Mouse (Mus musculus): ENCODE data around the gene Pim3. TPM values are rescaled to one million over a fixed set of nuclear protein-coding genes. Genes with fewer than 3 reads are reported as not detected.

Gene Pim3
- polyA plus RNA-seq, 1 experiment from 2014 or later: 61.4 TPM

DNA sequence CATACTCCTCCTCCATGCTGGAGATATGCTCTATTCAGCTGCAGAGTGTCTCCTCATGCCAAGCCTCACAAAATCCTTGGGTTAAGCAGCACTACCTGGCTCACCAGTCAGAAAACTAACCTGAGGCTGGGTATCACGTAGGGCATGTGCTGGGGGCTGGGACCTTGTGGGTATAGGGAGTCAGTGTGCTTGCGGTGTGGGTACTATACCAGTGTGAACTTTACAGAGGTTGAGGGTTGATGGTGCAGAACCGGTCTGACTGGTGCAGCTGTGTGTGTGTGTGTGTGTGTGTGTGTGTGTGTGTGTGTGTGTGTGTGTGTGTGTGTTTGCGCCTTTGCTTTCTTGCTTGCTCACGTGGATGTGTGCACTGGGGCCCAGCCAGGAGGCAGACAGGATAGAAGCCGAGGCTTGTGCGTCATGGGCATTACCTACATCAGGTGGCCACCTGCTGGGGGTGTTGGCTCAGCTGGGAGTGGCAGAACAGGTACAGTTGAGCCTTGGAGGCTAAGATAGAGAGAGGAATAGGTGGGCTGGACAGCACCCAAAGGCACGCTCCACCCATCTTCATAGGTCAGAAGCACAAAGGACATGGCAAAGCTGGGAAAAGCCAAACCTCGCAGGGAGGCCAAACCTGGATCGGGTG lies 10.4 kb upstream of the Pim3 start:
- H3K27me3 ChIP-seq: no peaks in the 10 kb centered on the region
- H3K36me3 ChIP-seq: no peaks in the 10 kb centered on the region
- peaks cover 45% of the 10 kb centered on the region for H3K4me1 ChIP-seq (replicated peaks)
- H3K4me2 ChIP-seq: no peak overlapping the region
- ATAC-seq (replicated peaks; ENCODE audit: insufficient number of reproducible peaks, insufficient read depth, low FRiP score, low read depth): no peak
- H3K4me3 ChIP-seq: no peak overlapping the region
- H3K9ac ChIP-seq: no peak overlapping the region
- 75% methylated on average over 10 of the region's 10 CpGs for WGBS
- H3K27ac ChIP-seq: peak overlapping the region; percentile 83; the same call in 1 of the 2 replicates
- H3K9me3 ChIP-seq (replicated peaks): no peaks in the 10 kb centered on the region

DNA sequence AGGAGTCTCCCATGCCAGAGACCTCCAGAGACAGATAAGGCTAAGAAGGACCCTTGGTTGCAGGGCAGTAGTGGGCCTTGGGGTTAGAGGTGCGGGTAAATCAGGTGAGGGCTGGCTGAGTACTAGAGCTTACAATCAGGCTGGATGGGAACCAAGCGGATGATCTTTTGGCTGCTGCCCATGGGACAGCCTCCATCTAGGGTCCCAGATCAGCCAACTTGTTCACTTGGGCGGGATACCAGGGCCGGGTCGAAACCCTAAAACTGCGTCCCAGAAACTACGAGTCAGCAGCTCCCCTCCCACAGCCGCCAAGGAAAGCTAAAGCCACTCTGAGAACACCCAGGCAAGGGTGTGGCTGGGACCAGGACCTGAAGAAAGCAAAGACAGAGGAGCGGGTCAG lies 8.9 kb upstream of the Pim3 start:
- no peaks in the 10 kb centered on the region for H3K36me3 ChIP-seq
- no peaks in the 10 kb centered on the region for H3K9me3 ChIP-seq (replicated peaks)
- no peak overlapping the region for H3K27ac ChIP-seq
- no peak overlapping the region for H3K9ac ChIP-seq
- no peak for ATAC-seq (replicated peaks; ENCODE audit: insufficient number of reproducible peaks, insufficient read depth, low FRiP score, low read depth)
- H3K27me3 ChIP-seq: no peaks in the 10 kb centered on the region
- no peak overlapping the region for H3K4me2 ChIP-seq
- no peak overlapping the region for H3K4me3 ChIP-seq
- WGBS: 89% methylated on average over 9 of the region's 9 CpGs
- H3K4me1 ChIP-seq (replicated peaks): peaks cover 45% of the 10 kb centered on the region

DNA sequence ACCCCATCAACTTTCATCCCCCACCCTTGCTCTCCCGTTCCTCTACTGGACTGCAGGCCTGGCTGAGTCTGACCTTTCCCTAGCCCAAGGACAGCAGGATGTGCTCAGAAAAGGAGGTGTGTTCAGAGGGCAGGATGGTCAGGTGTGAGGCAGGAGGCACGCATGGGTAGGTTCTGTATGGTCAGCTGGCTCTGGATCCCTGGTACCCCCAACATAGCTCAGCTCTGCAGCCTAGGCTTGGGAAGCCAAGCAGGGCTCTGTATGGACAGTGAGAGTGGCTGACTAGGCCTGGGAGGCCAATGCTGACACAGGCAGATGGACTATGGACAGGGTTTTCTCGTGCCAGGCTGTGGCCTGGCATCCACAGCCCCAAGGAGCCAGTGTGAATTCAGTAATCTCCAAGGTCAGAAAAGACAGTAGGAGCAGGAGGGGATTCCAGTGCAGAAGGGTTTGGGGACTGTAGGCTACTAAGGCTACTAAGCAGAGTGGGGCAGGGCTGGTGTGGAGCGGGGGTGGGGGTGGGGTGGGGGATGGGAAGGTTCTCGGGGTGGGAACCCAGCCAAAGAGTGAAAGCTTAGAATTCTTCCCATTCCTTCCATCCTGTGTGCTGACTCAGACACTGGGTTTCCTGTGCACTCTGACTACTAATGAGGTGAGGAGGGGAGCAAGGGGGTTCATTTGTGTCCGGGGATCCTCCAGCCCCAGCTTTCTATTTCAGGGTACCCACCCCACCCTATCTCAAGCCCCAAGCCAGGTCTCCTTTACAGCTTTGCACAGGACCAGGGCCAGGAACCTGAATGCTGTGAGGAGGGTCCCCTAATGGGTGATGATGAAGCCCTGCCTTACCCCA lies 7.6 kb upstream of the Pim3 start:
- H3K27me3 ChIP-seq: no peaks in the 10 kb centered on the region
- no peak overlapping the region for H3K9ac ChIP-seq
- no peaks in the 10 kb centered on the region for H3K36me3 ChIP-seq
- peaks cover 51% of the 10 kb centered on the region for H3K4me1 ChIP-seq (replicated peaks)
- no peaks in the 10 kb centered on the region for H3K9me3 ChIP-seq (replicated peaks)
- 25% methylated on average over 6 of the region's 6 CpGs for WGBS
- peak overlapping the region; percentile 75 for H3K27ac ChIP-seq
- no peak overlapping the region for H3K4me2 ChIP-seq
- ATAC-seq (replicated peaks; ENCODE audit: insufficient number of reproducible peaks, insufficient read depth, low FRiP score, low read depth): peak; percentile 32
- no peak overlapping the region for H3K4me3 ChIP-seq

DNA sequence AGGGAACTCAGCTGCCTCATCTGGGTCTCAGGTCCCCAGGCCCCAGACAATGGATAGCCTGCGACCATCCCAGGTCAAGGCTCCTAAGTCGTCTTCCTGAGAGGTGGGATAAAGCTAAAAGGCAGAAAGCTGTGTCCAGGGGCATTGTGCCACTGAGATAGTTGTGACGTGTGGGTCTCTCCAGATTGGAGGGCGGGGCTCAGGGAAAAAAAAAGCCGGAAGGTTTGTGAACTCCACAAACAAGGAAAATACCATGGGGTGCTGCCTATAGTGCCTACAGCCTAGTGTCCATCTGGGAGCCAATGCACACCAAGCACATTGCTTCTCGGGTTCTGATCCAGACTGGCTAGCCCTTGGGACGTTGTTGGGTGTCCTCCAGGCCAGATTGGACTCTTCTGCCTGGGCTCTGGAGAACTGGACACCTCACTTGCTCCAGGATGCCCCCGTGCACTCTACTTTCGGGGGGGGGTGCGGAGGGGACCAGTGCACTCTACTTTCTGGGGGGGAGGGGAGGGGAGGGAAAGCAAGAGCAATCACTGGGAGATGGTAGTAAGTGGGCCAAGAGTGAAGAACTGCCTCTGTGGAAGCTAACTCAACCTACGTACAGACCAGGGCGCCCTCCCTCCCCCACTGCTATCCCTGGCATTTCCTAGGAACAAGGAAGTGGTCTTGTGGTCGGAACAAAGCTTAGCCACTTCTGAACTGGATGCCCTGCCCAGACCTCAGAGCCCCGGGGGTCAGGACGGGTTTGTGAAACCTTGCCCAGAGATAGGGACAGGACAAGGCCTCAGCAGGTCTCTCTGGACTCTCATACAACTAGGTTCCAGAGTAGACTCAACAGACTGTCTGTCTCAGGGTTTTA lies 6.8 kb upstream of the Pim3 start:
- Histone ChIP-seq H3K36me3 (no peaks in the 10 kb centered on the region), H3K27ac (peak overlapping the region; percentile 75), H3K9me3 (replicated peaks) (no peaks in the 10 kb centered on the region), H3K27me3 (no peaks in the 10 kb centered on the region), H3K9ac (no peak overlapping the region), H3K4me2 (no peak overlapping the region), H3K4me3 (no peak overlapping the region), H3K4me1 (replicated peaks) (peaks cover 45% of the 10 kb centered on the region)
- 54% methylated on average over 15 of the region's 15 CpGs for WGBS
- ATAC-seq (replicated peaks; ENCODE audit: insufficient number of reproducible peaks, insufficient read depth, low FRiP score, low read depth): no peak

DNA sequence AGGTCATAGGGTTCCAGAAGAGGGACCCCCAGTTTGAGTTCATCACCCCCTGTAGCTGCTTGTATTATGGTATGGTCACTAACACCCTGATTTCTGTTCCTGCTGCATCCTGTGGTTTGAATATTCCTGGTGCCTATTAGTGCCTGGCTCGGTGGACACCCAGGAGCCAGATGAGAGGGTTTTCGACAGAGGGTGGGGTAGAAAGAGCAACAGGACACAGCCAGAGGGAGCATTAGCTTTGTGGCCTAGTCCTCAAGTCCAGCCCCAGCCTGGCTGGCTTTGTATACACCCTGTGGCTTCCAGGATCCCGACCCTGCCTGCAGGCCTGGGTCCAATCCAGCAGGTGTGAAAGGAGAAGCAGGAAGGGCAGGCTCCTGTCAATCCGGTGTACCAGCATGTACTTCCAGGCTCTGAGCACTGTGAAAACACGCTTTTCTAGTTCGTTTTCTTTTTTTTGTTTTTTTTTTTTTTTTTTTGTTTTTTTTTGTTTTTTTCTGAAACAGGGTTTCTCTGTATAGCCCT lies 6.0 kb upstream of the Pim3 start:
- Histone ChIP-seq H3K27ac (no peak overlapping the region), H3K9ac (no peak overlapping the region), H3K4me2 (no peak overlapping the region), H3K9me3 (replicated peaks) (no peaks in the 10 kb centered on the region), H3K4me1 (replicated peaks) (peaks cover 40% of the 10 kb centered on the region), H3K27me3 (no peaks in the 10 kb centered on the region), H3K36me3 (no peaks in the 10 kb centered on the region), H3K4me3 (no peak overlapping the region)
- WGBS: 68% methylated on average over 6 of the region's 6 CpGs
- ATAC-seq (replicated peaks; ENCODE audit: insufficient number of reproducible peaks, insufficient read depth, low FRiP score, low read depth): no peak

DNA sequence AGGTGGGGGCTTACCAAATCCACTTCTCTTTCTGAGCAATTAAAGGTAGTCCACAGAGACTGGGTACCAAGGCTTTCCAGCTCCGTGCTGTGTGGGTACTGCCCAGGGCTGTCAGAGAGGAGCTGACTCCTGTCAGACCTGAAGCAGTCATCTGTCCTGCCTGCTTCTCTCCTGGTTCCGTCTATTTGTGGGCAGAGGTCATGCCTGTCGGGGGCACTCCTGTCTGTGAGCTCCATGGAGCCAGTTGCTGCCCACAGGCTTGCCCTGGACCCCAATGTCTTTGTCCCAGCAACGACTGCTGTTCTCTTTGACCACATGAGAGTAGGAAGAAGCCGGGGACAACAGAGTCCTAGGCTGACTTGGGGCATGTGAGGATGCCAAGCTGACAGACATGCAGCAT lies 5.4 kb upstream of the Pim3 start:
- Histone ChIP-seq H3K36me3 (no peaks in the 10 kb centered on the region), H3K4me3 (no peak overlapping the region), H3K4me1 (replicated peaks) (peaks cover 43% of the 10 kb centered on the region), H3K27ac (no peak overlapping the region), H3K4me2 (no peak overlapping the region), H3K9ac (no peak overlapping the region), H3K9me3 (replicated peaks) (no peaks in the 10 kb centered on the region), H3K27me3 (no peaks in the 10 kb centered on the region)
- no peak for ATAC-seq (replicated peaks; ENCODE audit: insufficient number of reproducible peaks, insufficient read depth, low FRiP score, low read depth)
- 78% methylated on average over 5 of the region's 5 CpGs for WGBS

DNA sequence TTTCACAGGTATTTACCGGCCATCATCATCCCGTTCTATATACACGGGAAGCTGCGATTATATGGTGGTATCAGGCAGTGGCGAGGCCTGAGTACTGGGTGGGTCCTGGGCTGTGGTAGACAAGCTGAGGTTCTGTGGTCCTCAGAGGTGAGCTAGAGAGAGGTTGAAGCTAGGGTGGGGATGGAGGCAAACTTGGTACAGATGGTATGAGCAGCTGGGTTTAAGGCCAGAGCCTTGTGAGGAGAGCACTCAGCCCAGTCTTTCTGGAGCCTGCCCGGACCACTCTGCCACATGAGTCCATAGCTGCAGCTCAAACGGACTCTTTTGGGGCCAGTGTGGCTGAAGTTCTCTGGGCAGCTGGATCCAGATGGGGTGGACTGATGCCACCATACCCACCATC lies 4.6 kb upstream of the Pim3 start:
- peaks cover 44% of the 10 kb centered on the region for H3K4me1 ChIP-seq (replicated peaks)
- 89% methylated on average over 7 of the region's 7 CpGs for WGBS
- no peak for ATAC-seq (replicated peaks; ENCODE audit: insufficient number of reproducible peaks, insufficient read depth, low FRiP score, low read depth)
- H3K9ac ChIP-seq: no peak overlapping the region
- no peaks in the 10 kb centered on the region for H3K9me3 ChIP-seq (replicated peaks)
- no peaks in the 10 kb centered on the region for H3K27me3 ChIP-seq
- no peaks in the 10 kb centered on the region for H3K36me3 ChIP-seq
- no peak overlapping the region for H3K4me3 ChIP-seq
- H3K4me2 ChIP-seq: no peak overlapping the region
- no peak overlapping the region for H3K27ac ChIP-seq

DNA sequence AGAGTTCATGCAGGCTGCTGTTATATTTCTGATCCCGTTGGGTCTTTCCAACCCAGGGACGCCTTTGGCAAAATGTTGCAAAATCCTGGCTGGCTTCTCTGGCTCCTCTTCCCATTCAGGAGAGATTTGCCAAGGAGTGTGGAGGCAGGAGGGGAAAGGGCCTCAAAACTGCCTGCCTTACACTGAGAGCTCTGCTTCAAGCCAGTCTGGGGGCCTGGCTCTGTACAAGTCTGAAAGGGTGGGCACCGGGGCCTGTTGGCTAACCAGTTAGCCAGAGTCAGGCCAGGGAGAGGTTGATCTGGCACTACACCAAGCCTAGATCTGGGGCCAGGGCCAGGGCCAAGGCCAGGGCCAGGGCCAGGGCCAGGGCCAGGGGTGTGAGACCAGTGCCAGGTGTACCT lies 3.8 kb upstream of the Pim3 start:
- WGBS: 72% methylated on average over 3 of the region's 3 CpGs
- no peak overlapping the region for H3K4me2 ChIP-seq
- H3K9ac ChIP-seq: no peak overlapping the region
- H3K9me3 ChIP-seq (replicated peaks): no peaks in the 10 kb centered on the region
- 0 out of 2 replicates have a peak overlapping the region, but pooled peaks have one; percentile 21 for H3K27ac ChIP-seq
- H3K4me3 ChIP-seq: no peak overlapping the region
- peaks cover 44% of the 10 kb centered on the region for H3K4me1 ChIP-seq (replicated peaks)
- ATAC-seq (replicated peaks; ENCODE audit: insufficient number of reproducible peaks, insufficient read depth, low FRiP score, low read depth): no peak
- no peaks in the 10 kb centered on the region for H3K36me3 ChIP-seq
- no peaks in the 10 kb centered on the region for H3K27me3 ChIP-seq

DNA sequence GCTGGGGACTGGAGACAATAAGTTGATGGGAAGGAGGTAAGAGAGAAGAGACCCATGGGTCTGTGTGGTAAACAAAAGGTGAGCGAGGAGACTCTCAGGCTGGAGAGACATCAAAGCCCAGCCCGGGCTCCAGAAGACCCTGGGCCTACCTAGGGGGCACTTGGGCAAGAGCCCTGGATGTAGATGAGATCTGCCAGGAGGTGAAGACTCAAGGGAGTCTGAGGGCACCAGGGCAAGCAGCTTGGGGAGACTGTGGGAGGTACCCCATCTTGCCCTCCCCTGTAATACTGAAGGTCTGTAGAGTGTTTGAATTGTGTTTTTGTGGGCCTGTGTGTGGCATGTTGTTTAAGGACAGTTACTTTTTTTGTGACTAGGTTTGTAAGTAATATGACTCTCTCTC lies 3.3 kb upstream of the Pim3 start:
- Histone ChIP-seq H3K36me3 (no peaks in the 10 kb centered on the region), H3K27ac (no peak overlapping the region), H3K4me1 (replicated peaks) (peaks cover 44% of the 10 kb centered on the region), H3K9me3 (replicated peaks) (no peaks in the 10 kb centered on the region), H3K9ac (no peak overlapping the region), H3K4me3 (no peak overlapping the region), H3K27me3 (no peaks in the 10 kb centered on the region), H3K4me2 (no peak overlapping the region)
- ATAC-seq (replicated peaks; ENCODE audit: insufficient number of reproducible peaks, insufficient read depth, low FRiP score, low read depth): no peak
- WGBS: 77% methylated on average over 2 of the region's 2 CpGs

DNA sequence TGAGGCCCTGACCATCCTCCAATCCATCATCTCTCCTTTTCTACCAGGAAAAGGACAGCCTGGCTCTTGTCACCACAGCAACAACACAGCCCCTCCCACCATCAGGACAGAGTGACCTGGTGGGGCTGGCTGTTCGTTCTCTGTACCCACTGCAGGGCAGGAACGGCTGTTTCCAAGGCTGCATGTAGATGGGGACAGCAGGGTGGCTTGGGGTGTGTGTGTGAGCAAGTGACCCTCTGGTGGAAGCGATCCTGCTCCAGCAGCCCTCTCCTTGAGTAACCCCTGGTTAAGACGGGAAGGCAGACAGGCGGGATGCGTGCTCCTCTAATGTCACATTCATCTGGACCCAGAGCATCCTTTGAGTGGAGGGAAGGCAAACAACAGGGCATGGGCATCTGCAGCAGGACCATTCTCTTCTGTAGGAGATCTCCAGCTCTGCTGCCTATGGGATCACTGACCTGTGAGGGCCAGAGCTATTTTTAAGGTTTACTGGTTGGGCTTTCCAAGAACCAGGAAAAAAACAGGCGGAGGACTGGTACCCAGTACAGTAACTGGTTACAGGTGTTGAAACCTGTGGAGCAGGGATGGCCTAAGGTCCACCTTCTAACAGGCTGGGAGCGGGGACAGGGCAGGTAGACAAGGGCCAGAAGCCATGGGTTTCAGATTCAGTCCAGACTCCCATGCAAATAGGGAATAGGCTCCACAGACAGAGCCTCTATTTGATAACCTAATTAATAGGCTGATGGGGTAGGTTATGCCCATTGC lies 2.6 kb upstream of the Pim3 start:
- no peak overlapping the region for H3K9ac ChIP-seq
- no peak overlapping the region for H3K4me2 ChIP-seq
- peaks cover 2% of the 10 kb centered on the region; the same call in 1 of the 2 replicates for H3K36me3 ChIP-seq
- WGBS: 57% methylated on average over 8 of the region's 8 CpGs
- H3K27ac ChIP-seq: 0 out of 2 replicates have a peak overlapping the region, but pooled peaks have one; percentile 6
- no peaks in the 10 kb centered on the region for H3K27me3 ChIP-seq
- H3K4me1 ChIP-seq (replicated peaks): peaks cover 42% of the 10 kb centered on the region
- no peaks in the 10 kb centered on the region for H3K9me3 ChIP-seq (replicated peaks)
- no peak overlapping the region for H3K4me3 ChIP-seq
- no peak for ATAC-seq (replicated peaks; ENCODE audit: insufficient number of reproducible peaks, insufficient read depth, low FRiP score, low read depth)
